Mouse (Mus musculus): ENCODE data around the gene Tkt. TPM values are rescaled to one million over a fixed set of nuclear protein-coding genes. Genes with fewer than 3 reads are reported as not detected.
A peak's percentile ranks its signal among the peaks of the same experiment; 100 is the strongest.

Tkt gene
- polyA plus RNA-seq, 1 experiment, result 794 TPM

- no peak for TF ChIP-seq CTCF (IDR thresholded peaks at IDR 0.05; ENCODE audit: low read depth, low read length)
- no peak for TF ChIP-seq EP300 (IDR thresholded peaks at IDR 0.05; ENCODE audit: insufficient read depth, low read depth, low read length)
- TF ChIP-seq POLR2A (IDR thresholded peaks at IDR 0.05; ENCODE audit: insufficient read depth, low read length), result no peak
- H3K27me3 ChIP-seq (ENCODE audit: control insufficient read depth, insufficient read depth, low read length, poor library complexity, severe bottlenecking), result no peaks in the 10 kb centered on the region
- peaks cover 3% of the 10 kb centered on the region; the same call in 1 of the 2 replicates for H3K36me3 ChIP-seq (ENCODE audit: control insufficient read depth, insufficient read depth, low read length, poor library complexity, severe bottlenecking)
Measured at GRCm38 (mm10) chr14:30596407-30596806, 48.2 kb downstream of the Tkt start.

GRCm38 (mm10) chr14:30597142-30597541 is 49.0 kb downstream of the Tkt start:
- TF ChIP-seq POLR2A (IDR thresholded peaks at IDR 0.05; ENCODE audit: insufficient read depth, low read length) (no peak), CTCF (IDR thresholded peaks at IDR 0.05; ENCODE audit: low read depth, low read length) (no peak), EP300 (IDR thresholded peaks at IDR 0.05; ENCODE audit: insufficient read depth, low read depth, low read length) (no peak)
- H3K4me1 ChIP-seq (ENCODE audit: control insufficient read depth, insufficient read depth, low read length), result no peaks in the 10 kb centered on the region
- no peaks in the 10 kb centered on the region for H3K27me3 ChIP-seq (ENCODE audit: control insufficient read depth, insufficient read depth, low read length, poor library complexity, severe bottlenecking)
- H3K27ac ChIP-seq (ENCODE audit: insufficient read depth, low read length), result no peak overlapping the region
- peaks cover 3% of the 10 kb centered on the region; the same call in 1 of the 2 replicates for H3K36me3 ChIP-seq (ENCODE audit: control insufficient read depth, insufficient read depth, low read length, poor library complexity, severe bottlenecking)
- no peaks in the 10 kb centered on the region for H3K9me3 ChIP-seq (replicated peaks; ENCODE audit: control insufficient read depth, insufficient read depth, low read length, poor library complexity, severe bottlenecking)
- no peak overlapping the region for H3K4me3 ChIP-seq (ENCODE audit: low read depth, low read length)
- H3K9ac ChIP-seq (ENCODE audit: low read depth, poor library complexity, severe bottlenecking), result no peak overlapping the region

More at GRCm38 (mm10) chr14:30596407-30596806, 48.2 kb downstream of the Tkt start:
- no peak overlapping the region for H3K9ac ChIP-seq (ENCODE audit: low read depth, poor library complexity, severe bottlenecking)
- H3K9me3 ChIP-seq (replicated peaks; ENCODE audit: control insufficient read depth, insufficient read depth, low read length, poor library complexity, severe bottlenecking), result no peaks in the 10 kb centered on the region
- H3K4me3 ChIP-seq (ENCODE audit: low read depth, low read length), result no peak overlapping the region
- no peaks in the 10 kb centered on the region for H3K4me1 ChIP-seq (ENCODE audit: control insufficient read depth, insufficient read depth, low read length)
- H3K27ac ChIP-seq (ENCODE audit: insufficient read depth, low read length), result no peak overlapping the region

GRCm38 (mm10) chr14:30606817-30607216 is 58.7 kb downstream of the Tkt start:
- no peaks in the 10 kb centered on the region for H3K9me3 ChIP-seq (replicated peaks; ENCODE audit: control insufficient read depth, insufficient read depth, low read length, poor library complexity, severe bottlenecking)
- no peak for TF ChIP-seq POLR2A (IDR thresholded peaks at IDR 0.05; ENCODE audit: insufficient read depth, low read length)
- peak; percentile 86 for TF ChIP-seq EP300 (IDR thresholded peaks at IDR 0.05; ENCODE audit: insufficient read depth, low read depth, low read length)
- TF ChIP-seq CTCF (IDR thresholded peaks at IDR 0.05; ENCODE audit: low read depth, low read length), result no peak
- no peak overlapping the region for H3K9ac ChIP-seq (ENCODE audit: low read depth, poor library complexity, severe bottlenecking)
- H3K27ac ChIP-seq (ENCODE audit: insufficient read depth, low read length), result peak overlapping the region; percentile 5; the same call in 1 of the 2 replicates
- H3K36me3 ChIP-seq (ENCODE audit: control insufficient read depth, insufficient read depth, low read length, poor library complexity, severe bottlenecking), result no peaks in the 10 kb centered on the region
- no peaks in the 10 kb centered on the region for H3K27me3 ChIP-seq (ENCODE audit: control insufficient read depth, insufficient read depth, low read length, poor library complexity, severe bottlenecking)
- no peak overlapping the region for H3K4me3 ChIP-seq (ENCODE audit: low read depth, low read length)
- H3K4me1 ChIP-seq (ENCODE audit: control insufficient read depth, insufficient read depth, low read length), result peaks cover 4% of the 10 kb centered on the region

- Histone ChIP-seq H3K4me1 (ENCODE audit: control insufficient read depth, insufficient read depth, low read length) (peaks cover 7% of the 10 kb centered on the region), H3K27me3 (ENCODE audit: control insufficient read depth, insufficient read depth, low read length, poor library complexity, severe bottlenecking) (no peaks in the 10 kb centered on the region), H3K36me3 (ENCODE audit: control insufficient read depth, insufficient read depth, low read length, poor library complexity, severe bottlenecking) (no peaks in the 10 kb centered on the region), H3K27ac (ENCODE audit: insufficient read depth, low read length) (no peak overlapping the region), H3K9me3 (replicated peaks; ENCODE audit: control insufficient read depth, insufficient read depth, low read length, poor library complexity, severe bottlenecking) (no peaks in the 10 kb centered on the region), H3K4me3 (ENCODE audit: low read depth, low read length) (no peak overlapping the region), H3K9ac (ENCODE audit: low read depth, poor library complexity, severe bottlenecking) (no peak overlapping the region)
- TF ChIP-seq CTCF (IDR thresholded peaks at IDR 0.05; ENCODE audit: low read depth, low read length) (no peak), EP300 (IDR thresholded peaks at IDR 0.05; ENCODE audit: insufficient read depth, low read depth, low read length) (no peak), POLR2A (IDR thresholded peaks at IDR 0.05; ENCODE audit: insufficient read depth, low read length) (no peak)
Measured at GRCm38 (mm10) chr14:30607696-30608095, 59.5 kb downstream of the Tkt start.

- no peak overlapping the region for H3K27ac ChIP-seq (ENCODE audit: insufficient read depth, low read length)
- H3K36me3 ChIP-seq (ENCODE audit: control insufficient read depth, insufficient read depth, low read length, poor library complexity, severe bottlenecking), result no peaks in the 10 kb centered on the region
- H3K4me1 ChIP-seq (ENCODE audit: control insufficient read depth, insufficient read depth, low read length), result peaks cover 7% of the 10 kb centered on the region
- no peak overlapping the region for H3K4me3 ChIP-seq (ENCODE audit: low read depth, low read length)
- no peaks in the 10 kb centered on the region for H3K27me3 ChIP-seq (ENCODE audit: control insufficient read depth, insufficient read depth, low read length, poor library complexity, severe bottlenecking)
- H3K9me3 ChIP-seq (replicated peaks; ENCODE audit: control insufficient read depth, insufficient read depth, low read length, poor library complexity, severe bottlenecking), result no peaks in the 10 kb centered on the region
- no peak overlapping the region for H3K9ac ChIP-seq (ENCODE audit: low read depth, poor library complexity, severe bottlenecking)
- TF ChIP-seq EP300 (IDR thresholded peaks at IDR 0.05; ENCODE audit: insufficient read depth, low read depth, low read length), result no peak
- no peak for TF ChIP-seq POLR2A (IDR thresholded peaks at IDR 0.05; ENCODE audit: insufficient read depth, low read length)
- TF ChIP-seq CTCF (IDR thresholded peaks at IDR 0.05; ENCODE audit: low read depth, low read length), result no peak
Measured at GRCm38 (mm10) chr14:30608176-30608575, 60.0 kb downstream of the Tkt start.

GRCm38 (mm10) chr14:30609499-30609898 is 61.3 kb downstream of the Tkt start:
- H3K9me3 ChIP-seq (replicated peaks; ENCODE audit: control insufficient read depth, insufficient read depth, low read length, poor library complexity, severe bottlenecking), result no peaks in the 10 kb centered on the region
- H3K4me1 ChIP-seq (ENCODE audit: control insufficient read depth, insufficient read depth, low read length), result peaks cover 7% of the 10 kb centered on the region
- H3K36me3 ChIP-seq (ENCODE audit: control insufficient read depth, insufficient read depth, low read length, poor library complexity, severe bottlenecking), result no peaks in the 10 kb centered on the region
- TF ChIP-seq CTCF (IDR thresholded peaks at IDR 0.05; ENCODE audit: low read depth, low read length) (no peak), EP300 (IDR thresholded peaks at IDR 0.05; ENCODE audit: insufficient read depth, low read depth, low read length) (no peak), POLR2A (IDR thresholded peaks at IDR 0.05; ENCODE audit: insufficient read depth, low read length) (no peak)
- H3K9ac ChIP-seq (ENCODE audit: low read depth, poor library complexity, severe bottlenecking), result no peak overlapping the region
- no peak overlapping the region for H3K27ac ChIP-seq (ENCODE audit: insufficient read depth, low read length)
- no peak overlapping the region for H3K4me3 ChIP-seq (ENCODE audit: low read depth, low read length)
- H3K27me3 ChIP-seq (ENCODE audit: control insufficient read depth, insufficient read depth, low read length, poor library complexity, severe bottlenecking), result no peaks in the 10 kb centered on the region
